Mouse (Mus musculus) hindbrain, embryonic 10.5 days (tissue): Measurements from ENCODE around the gene Il22ra1. TPM values are rescaled to one million over a fixed set of nuclear protein-coding genes. Genes with fewer than 3 reads are reported as not detected.
A peak's percentile ranks its signal among the peaks of the same experiment; 100 is the strongest.

Experiments
- DNase-seq: peaks from one replicate; pipeline ENCODE4 v3.0.0-alpha.2; 2017; ENCODE audit warnings: low spot score
- H3K27ac ChIP-seq: fragments of 300-500 bp; sonication (generic); 2 replicates; pipeline ENCODE4 v1.5.1; 2016; ENCODE audit warnings: mild to moderate bottlenecking, moderate library complexity
- H3K27me3 ChIP-seq: fragments of 300-500 bp; sonication (generic); 2 replicates; pipeline ENCODE4 v1.6.1; 2016; ENCODE audit warnings: mild to moderate bottlenecking; ENCODE audit not compliant: poor library complexity, insufficient read depth, severe bottlenecking
- H3K36me3 ChIP-seq: fragments of 300-500 bp; sonication (generic); 2 replicates; pipeline ENCODE4 v1.6.1; 2016; ENCODE audit warnings: mild to moderate bottlenecking, moderate library complexity
- H3K4me1 ChIP-seq: fragments of 300-500 bp; sonication (generic); replicated peaks from 2 replicates; pipeline ENCODE4 v1.6.1; 2016; ENCODE audit warnings: mild to moderate bottlenecking
- H3K4me3 ChIP-seq: fragments of 300-500 bp; sonication (generic); 2 replicates; pipeline ENCODE4 v1.5.1; 2016; ENCODE audit warnings: mild to moderate bottlenecking, moderate library complexity
- H3K9me3 ChIP-seq: fragments of 300-500 bp; sonication (generic); 2 replicates; pipeline ENCODE4 v1.6.1; 2016; ENCODE audit warnings: mild to moderate bottlenecking, moderate library complexity
- WGBS: fragments of 180-500 bp; shearing (Covaris S2); methylation state at CpG from one replicate; pipeline ENCODE4 v1.1.7; 2016; 5-methylcytosine and 5-hydroxymethylcytosine counted together
- polyA plus RNA-seq: library from polyadenylated mRNA; unstranded; fragments of >200 nt; fragmentation: Nextera tagmentation; extraction: Ambion mirVana; gene quantifications from 2 replicates; pipeline ENCODE4 v1.2.1, GENCODE M21; 2016

Il22ra1 gene
- polyA plus RNA-seq, 1 experiment from 2014 or later = not detected

- Histone ChIP-seq H3K4me3 (peak overlapping the region; percentile 44), H3K36me3 (no peaks in the 10 kb centered on the region), H3K4me1 (peaks cover 39% of the 10 kb centered on the region), H3K27ac (peak overlapping the region; percentile 36; the same call in 1 of the 2 replicates), H3K9me3 (no peaks in the 10 kb centered on the region), H3K27me3 (peaks cover 10% of the 10 kb centered on the region; the same call in 1 of the 2 replicates)
- WGBS = 9% methylated on average over 19 of the region's 19 CpGs
- peak; percentile 78 for DNase-seq
These were observed 34.4 kb downstream of the Il22ra1 start for GRCm38 (mm10) chr4:135762251-135762906.

GRCm38 (mm10) chr4:135764700-135765099 lies 36.7 kb downstream of the Il22ra1 start:
- no peak for DNase-seq
- Histone ChIP-seq H3K4me1 (peaks cover 33% of the 10 kb centered on the region), H3K27me3 (0 out of 2 replicates have a peak, but pooled peaks cover 10% of the 10 kb centered on the region), H3K27ac (no peak overlapping the region), H3K36me3 (no peaks in the 10 kb centered on the region), H3K4me3 (no peak overlapping the region), H3K9me3 (no peaks in the 10 kb centered on the region)
- 89% methylated on average over 13 of the region's 13 CpGs for WGBS

GRCm38 (mm10) chr4:135765707-135766106 lies 37.7 kb downstream of the Il22ra1 start:
- H3K4me3 ChIP-seq = no peak overlapping the region
- H3K9me3 ChIP-seq = no peaks in the 10 kb centered on the region
- H3K27ac ChIP-seq = no peak overlapping the region
- 0 out of 2 replicates have a peak, but pooled peaks cover 6% of the 10 kb centered on the region for H3K27me3 ChIP-seq
- DNase-seq = no peak
- peaks cover 30% of the 10 kb centered on the region for H3K4me1 ChIP-seq
- 74% methylated on average over 8 of the region's 8 CpGs for WGBS
- no peaks in the 10 kb centered on the region for H3K36me3 ChIP-seq

GRCm38 (mm10) chr4:135766976-135767375 lies 39.0 kb downstream of the Il22ra1 start:
- 87% methylated on average over 3 of the region's 3 CpGs for WGBS

GRCm38 (mm10) chr4:135768572-135769526 lies 40.9 kb downstream of the Il22ra1 start:
- peak; percentile 31 for DNase-seq
- 63% methylated on average over 14 of the region's 14 CpGs for WGBS
- no peaks in the 10 kb centered on the region for H3K9me3 ChIP-seq
- H3K27ac ChIP-seq = no peak overlapping the region
- peaks cover 16% of the 10 kb centered on the region for H3K4me1 ChIP-seq
- no peaks in the 10 kb centered on the region for H3K36me3 ChIP-seq
- no peaks in the 10 kb centered on the region for H3K27me3 ChIP-seq
- H3K4me3 ChIP-seq = no peak overlapping the region

More at GRCm38 (mm10) chr4:135766976-135767375, 39.0 kb downstream of the Il22ra1 start:
- H3K27ac ChIP-seq = no peak overlapping the region
- no peaks in the 10 kb centered on the region for H3K9me3 ChIP-seq
- H3K36me3 ChIP-seq = no peaks in the 10 kb centered on the region
- H3K4me1 ChIP-seq = peaks cover 20% of the 10 kb centered on the region
- no peaks in the 10 kb centered on the region for H3K27me3 ChIP-seq
- no peak for DNase-seq
- no peak overlapping the region for H3K4me3 ChIP-seq

- Histone ChIP-seq H3K4me3 (no peak overlapping the region), H3K4me1 (peaks cover 23% of the 10 kb centered on the region), H3K27ac (no peak overlapping the region), H3K9me3 (no peaks in the 10 kb centered on the region), H3K27me3 (peaks cover 3% of the 10 kb centered on the region; the same call in 1 of the 2 replicates), H3K36me3 (no peaks in the 10 kb centered on the region)
- WGBS = 86% methylated on average over 18 of the region's 18 CpGs
- no peak for DNase-seq
These were observed 42.8 kb downstream of the Il22ra1 start for GRCm38 (mm10) chr4:135770611-135771305.

- DNase-seq = no peak
- Histone ChIP-seq H3K4me3 (no peak overlapping the region), H3K9me3 (no peaks in the 10 kb centered on the region), H3K27ac (no peak overlapping the region), H3K27me3 (peaks cover 3% of the 10 kb centered on the region; the same call in 1 of the 2 replicates), H3K36me3 (no peaks in the 10 kb centered on the region), H3K4me1 (peaks cover 27% of the 10 kb centered on the region)
- WGBS = 84% methylated on average over 6 of the region's 6 CpGs
These were observed 43.6 kb downstream of the Il22ra1 start for GRCm38 (mm10) chr4:135771592-135771991.

GRCm38 (mm10) chr4:135772671-135773070 lies 44.7 kb downstream of the Il22ra1 start:
- Histone ChIP-seq H3K4me3 (no peak overlapping the region), H3K4me1 (peaks cover 27% of the 10 kb centered on the region), H3K27ac (no peak overlapping the region), H3K27me3 (peaks cover 3% of the 10 kb centered on the region; the same call in 1 of the 2 replicates), H3K36me3 (no peaks in the 10 kb centered on the region), H3K9me3 (no peaks in the 10 kb centered on the region)
- no peak for DNase-seq
- WGBS = 66% methylated on average over 4 of the region's 4 CpGs

GRCm38 (mm10) chr4:135774496-135774895 lies 46.5 kb downstream of the Il22ra1 start:
- Histone ChIP-seq H3K27me3 (peaks cover 3% of the 10 kb centered on the region; the same call in 1 of the 2 replicates), H3K4me1 (peaks cover 25% of the 10 kb centered on the region), H3K36me3 (no peaks in the 10 kb centered on the region), H3K4me3 (no peak overlapping the region), H3K9me3 (no peaks in the 10 kb centered on the region), H3K27ac (0 out of 2 replicates have a peak overlapping the region, but pooled peaks have one; percentile 29)
- 56% methylated on average over 8 of the region's 8 CpGs for WGBS
- DNase-seq = peak; percentile 34

GRCm38 (mm10) chr4:135776850-135777249 lies 48.9 kb downstream of the Il22ra1 start:
- Histone ChIP-seq H3K4me1 (peaks cover 34% of the 10 kb centered on the region), H3K27me3 (peaks cover 3% of the 10 kb centered on the region; the same call in 1 of the 2 replicates), H3K27ac (no peak overlapping the region), H3K36me3 (no peaks in the 10 kb centered on the region), H3K4me3 (no peak overlapping the region), H3K9me3 (no peaks in the 10 kb centered on the region)
- 88% methylated on average over 4 of the region's 4 CpGs for WGBS
- no peak for DNase-seq

GRCm38 (mm10) chr4:135779661-135780060 lies 51.7 kb downstream of the Il22ra1 start:
- WGBS = 73% methylated on average over 9 of the region's 9 CpGs
- H3K36me3 ChIP-seq = no peaks in the 10 kb centered on the region
- H3K4me1 ChIP-seq = peaks cover 17% of the 10 kb centered on the region; the same call in 1 of the 2 replicates
- H3K27ac ChIP-seq = no peak overlapping the region
- no peaks in the 10 kb centered on the region for H3K9me3 ChIP-seq
- H3K27me3 ChIP-seq = peaks cover 3% of the 10 kb centered on the region; the same call in 1 of the 2 replicates
- no peak for DNase-seq
- no peak overlapping the region for H3K4me3 ChIP-seq

- DNase-seq = no peak
- 77% methylated on average over 3 of the region's 3 CpGs for WGBS
- no peak overlapping the region for H3K27ac ChIP-seq
- H3K4me3 ChIP-seq = no peak overlapping the region
- H3K4me1 ChIP-seq = peaks cover 15% of the 10 kb centered on the region; the same call in 1 of the 2 replicates
- H3K36me3 ChIP-seq = no peaks in the 10 kb centered on the region
- no peaks in the 10 kb centered on the region for H3K9me3 ChIP-seq
- H3K27me3 ChIP-seq = peaks cover 1% of the 10 kb centered on the region; the same call in 1 of the 2 replicates
These were observed 52.3 kb downstream of the Il22ra1 start for GRCm38 (mm10) chr4:135780255-135780654.
